Mouse (Mus musculus) cerebellum, adult (tissue): ENCODE measurements around the gene Micu2.
A peak's percentile ranks its signal among the peaks of the same experiment; 100 is the strongest.
"Not testable (repeated sequence)": the region's sequence is repeated elsewhere in the genome, so short reads cannot be mapped to it uniquely, and the experiment has no call there.

Experiments used
- ATAC-seq: cut with Nextera tagmentation; 2 replicates; pipeline ENCODE4 v1.9.2; 2017; ENCODE audit warnings: mild to moderate bottlenecking, moderate library complexity, mixed read lengths; ENCODE audit not compliant: insufficient number of reproducible peaks, low FRiP score, low TSS enrichment

Micu2 gene

GRCm38 (mm10) chr14:57896882-57897281, 102.2 kb downstream of the Micu2 start:
- no peak for ATAC-seq

GRCm38 (mm10) chr14:57896088-57896871, 102.8 kb downstream of the Micu2 start:
- ATAC-seq: not testable (repeated sequence)

DNA sequence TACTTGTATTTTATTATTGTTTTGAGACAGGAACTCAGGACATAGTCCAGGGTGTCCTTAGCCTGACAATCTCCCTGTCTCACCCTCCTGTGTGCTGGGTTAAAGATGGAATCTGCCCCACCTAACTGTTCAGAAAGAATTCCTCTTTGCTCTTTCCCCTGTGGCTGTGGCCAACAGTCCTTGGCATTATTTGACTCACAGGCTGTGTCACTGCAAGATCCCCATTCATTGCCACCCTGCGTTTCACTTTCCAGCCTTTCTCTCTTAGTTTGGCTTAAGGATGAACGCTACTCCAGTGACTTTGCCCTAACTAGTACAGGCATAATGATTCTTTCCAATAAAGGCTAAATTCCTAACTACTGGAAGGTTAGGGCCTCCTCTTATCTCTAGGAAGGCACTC, 104.7 kb downstream of the Micu2 start:
- ATAC-seq: no peak

- ATAC-seq: no peak
Observed at GRCm38 (mm10) chr14:57892961-57893360, 106.1 kb downstream of the Micu2 start.

- peak; percentile 91 for ATAC-seq
Observed at GRCm38 (mm10) chr14:57890011-57890842, 108.8 kb downstream of the Micu2 start, which contains the start of gene Zdhhc20. Gene Zdhhc20 (minus strand): TSS chr14:57890276.

DNA sequence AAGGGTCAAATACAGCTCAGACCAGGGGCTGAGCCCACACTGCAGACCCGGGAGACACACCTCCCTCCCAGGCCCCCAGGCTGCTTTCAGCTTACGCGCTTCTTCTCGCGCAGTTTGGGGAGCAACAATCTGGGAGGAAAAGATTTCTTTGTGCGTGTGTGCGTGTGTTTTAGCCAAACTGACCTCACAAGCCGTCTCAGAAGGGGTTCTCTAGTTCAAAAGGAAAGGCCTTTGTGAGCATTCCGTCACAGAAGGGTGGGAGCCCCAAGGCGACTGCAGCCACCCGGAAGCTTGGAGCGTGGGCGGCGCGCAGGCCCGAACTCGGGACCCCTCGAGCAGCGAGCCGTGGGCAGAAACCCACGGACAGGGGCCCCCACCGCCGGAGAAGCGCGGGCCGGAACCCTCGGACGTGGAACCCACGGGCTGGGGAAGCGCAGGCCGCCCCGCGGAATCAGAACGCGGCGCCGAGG, 109.5 kb downstream of the Micu2 start:
- ATAC-seq: peak; percentile 18; the same call in 1 of the 2 replicates

- no peak for ATAC-seq
Observed at GRCm38 (mm10) chr14:57887171-57887570, 111.9 kb downstream of the Micu2 start.

DNA sequence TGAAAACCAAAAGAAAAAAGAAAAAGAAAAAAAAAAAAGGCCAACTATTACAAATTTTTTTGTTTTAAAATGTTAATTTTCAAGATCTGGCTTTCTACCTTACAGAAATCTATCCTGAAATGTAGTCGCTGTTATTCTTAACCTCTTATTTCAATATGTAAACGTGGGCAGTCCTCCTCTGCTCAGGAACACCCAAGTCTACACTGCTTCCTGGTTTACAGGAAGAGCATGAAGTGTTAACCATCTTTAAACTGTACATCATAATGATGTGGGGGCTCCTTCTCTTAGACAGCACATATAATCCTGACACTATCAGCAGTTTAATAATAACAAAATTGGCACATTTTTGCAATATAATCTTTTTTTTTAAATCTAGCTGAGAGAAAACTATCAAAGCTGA, 113.0 kb downstream of the Micu2 start:
- ATAC-seq: no peak

GRCm38 (mm10) chr14:57883341-57883740, 115.7 kb downstream of the Micu2 start:
- no peak for ATAC-seq

DNA sequence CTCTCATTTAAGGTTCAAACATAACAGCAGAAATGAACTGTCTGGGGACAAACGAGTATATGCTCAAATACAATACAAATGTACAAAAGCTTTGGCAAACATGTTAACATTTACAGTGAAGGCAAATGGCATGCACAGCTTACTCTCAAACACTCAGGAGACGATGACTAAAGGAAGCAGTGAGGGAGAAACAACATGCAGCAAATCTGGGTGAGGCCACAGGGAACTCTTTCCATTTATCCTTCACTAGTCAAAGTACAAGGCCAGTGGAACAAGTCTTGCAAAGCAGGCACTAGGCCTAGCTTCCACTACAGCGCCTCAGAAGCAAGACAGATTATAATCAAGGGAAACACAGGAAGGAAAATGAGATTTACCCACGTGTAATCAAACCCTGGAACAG, 116.3 kb downstream of the Micu2 start:
- ATAC-seq: no peak

DNA sequence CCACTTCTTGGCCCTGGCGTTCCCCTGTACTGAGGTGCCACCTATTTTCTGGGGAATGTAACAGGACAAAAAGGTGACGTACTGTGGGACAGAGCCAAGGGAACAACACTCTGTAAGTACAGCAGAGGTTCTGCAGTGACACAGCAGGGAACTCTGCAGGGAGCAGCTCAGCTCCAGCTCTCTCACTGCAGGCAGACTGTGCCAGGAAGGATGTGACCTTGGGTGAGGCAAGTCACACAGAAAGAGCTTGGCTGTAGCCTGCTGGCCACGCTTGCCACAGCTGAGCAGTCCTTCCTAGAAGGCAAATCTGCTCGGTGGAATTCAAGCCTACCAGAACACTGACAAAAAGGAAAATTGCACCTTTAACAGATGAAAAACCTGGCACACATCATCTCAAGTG, 117.3 kb downstream of the Micu2 start:
- ATAC-seq: peak; percentile 56; the same call in 1 of the 2 replicates

DNA sequence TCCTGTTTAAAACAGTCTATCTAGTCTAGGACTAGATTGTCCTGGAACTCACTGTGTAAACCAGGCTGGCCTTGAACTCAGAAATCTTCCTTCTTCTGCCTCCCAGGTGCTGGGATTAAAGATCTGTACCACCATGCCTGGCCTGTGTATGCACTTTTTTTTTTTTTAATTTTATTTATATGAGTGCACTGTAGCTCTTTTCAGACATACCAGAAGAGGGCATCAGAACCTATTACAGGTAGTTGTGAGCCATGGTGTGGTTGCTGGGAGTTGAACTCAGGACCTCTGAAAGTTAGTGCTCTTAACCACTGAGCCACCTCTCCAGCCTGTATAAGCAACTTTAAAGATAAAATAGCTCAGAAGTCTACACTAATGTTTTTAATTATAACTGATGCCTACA, 118.0 kb downstream of the Micu2 start:
- no peak for ATAC-seq

DNA sequence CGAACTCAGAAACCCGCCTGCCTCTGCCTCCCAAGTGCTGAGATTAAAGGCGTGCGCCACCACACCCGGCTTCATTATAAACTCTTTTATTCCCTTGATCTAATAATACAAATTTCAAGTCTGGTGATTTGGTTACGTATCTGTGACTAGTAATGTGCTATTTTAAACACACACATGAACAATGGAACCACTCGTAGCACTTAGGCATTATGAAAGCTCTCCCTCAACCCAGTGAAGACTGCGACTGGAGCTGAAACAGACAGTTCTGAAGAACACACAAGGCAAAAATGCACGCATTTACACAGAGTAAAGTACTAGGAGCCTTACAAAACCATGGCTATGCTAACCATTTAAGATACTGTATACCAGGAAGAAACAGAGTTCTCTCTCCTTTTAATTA, 121.1 kb downstream of the Micu2 start:
- ATAC-seq: no peak

GRCm38 (mm10) chr14:57866676-57867276, 132.3 kb downstream of the Micu2 start:
- ATAC-seq: 0 out of 2 replicates have a peak, but pooled peaks have one; percentile 58
